ENCODE assay signal across 8 mouse cellular contexts in genomic region chr6:91115863-91116243, GRCm38 (mm10). TPM values are rescaled to one million over a fixed set of nuclear protein-coding genes. Genes with fewer than 3 reads are reported as not detected.
DNase-seq lines count a peak whose midpoint lies in the region; ATAC-seq and TF ChIP-seq lines count a peak whose summit lies in the region.

No protein-coding gene starts in this region.

- peak overlapping the region; percentile 97 for H3K27ac ChIP-seq in bone marrow, adult 2 months (ENCODE audit: control insufficient read depth, insufficient read depth, low read depth, low read length, poor library complexity)
- H3K27ac ChIP-seq in hindbrain, embryonic 13.5 days: peak overlapping the region; percentile 94

- peak; percentile 20; the same call in 1 of the 2 replicates for TF ChIP-seq POLR2A in bone marrow, adult 2 months (IDR thresholded peaks at IDR 0.05; ENCODE audit: borderline replicate concordance, control insufficient read depth, low read depth, low read length)

- peak overlapping the region; percentile 58 for H3K4me3 ChIP-seq in bone marrow, adult 2 months (replicated peaks; ENCODE audit: control insufficient read depth, low read depth, low read length)
- peak overlapping the region; percentile 68 for H3K4me3 ChIP-seq in hindbrain, embryonic 13.5 days

- no peaks in the 10 kb centered on the region for H3K9me3 ChIP-seq in hindbrain, embryonic 13.5 days

- H3K4me1 ChIP-seq in bone marrow, adult 2 months (ENCODE audit: control insufficient read depth, insufficient read depth, low read length): peaks cover 12% of the 10 kb centered on the region
- peaks cover 37% of the 10 kb centered on the region for H3K4me1 ChIP-seq in hindbrain, embryonic 13.5 days (replicated peaks)

- peak overlapping the region; percentile 87 for H3K9ac ChIP-seq in hindbrain, embryonic 13.5 days

- no peak for TF ChIP-seq CTCF in bone marrow, adult 2 months (IDR thresholded peaks at IDR 0.05; ENCODE audit: control insufficient read depth, insufficient read depth, low read length)

- no peaks in the 10 kb centered on the region for H3K36me3 ChIP-seq in hindbrain, embryonic 13.5 days

- H3K4me2 ChIP-seq in hindbrain, embryonic 13.5 days: peak overlapping the region; percentile 79

- no peaks in the 10 kb centered on the region for H3K27me3 ChIP-seq in hindbrain, embryonic 13.5 days

- WGBS in bone marrow, adult 2 months: 3% methylated on average over 4 of the region's 4 CpGs
- 15% methylated on average over 4 of the region's 4 CpGs for WGBS in hindbrain, embryonic 13.5 days

- ATAC-seq in hindbrain, embryonic 13.5 days (ENCODE audit: low FRiP score): peak; percentile 4
- peak; percentile 41 for ATAC-seq in megakaryocyte, adult 5-6 weeks (ENCODE audit: poor library complexity, severe bottlenecking)

- peak; percentile 17 for DNase-seq in embryo, embryonic 10 days (ENCODE audit: low spot score)
- no peak for DNase-seq in embryo, embryonic 11 days
- no peak for DNase-seq in urinary bladder, adult 2 months (ENCODE audit: low spot score)
- DNase-seq in layer of hippocampus, postnatal 14 days (ENCODE audit: low spot score in 2 of 2): no peak
- no peak for DNase-seq in ovary, postnatal 14 days (ENCODE audit: low spot score)

RNA-seq across cellular contexts. Expression of gene Nup210, which starts 0.8 kb away (rescaled TPM):
- polyA plus RNA-seq in bone marrow, adult 2 months (2011; ENCODE audit: insufficient read depth, insufficient read length, low replicate concordance, missing spikeins): 58.4 and 111 TPM in 2 replicates
- polyA plus RNA-seq in hindbrain, embryonic 13.5 days (2015; fragmentation: Nextera tagmentation; extraction: Ambion mirVana): 17.0 and 17.4 TPM in 2 replicates
- total RNA-seq in megakaryocyte, adult 5-6 weeks (2015): 123 and 145 TPM in 2 replicates
- 124 and 148 TPM in 2 replicates for total RNA-seq in megakaryocyte, adult 5-6 weeks (2017)
- 1.3 and 2.8 TPM in 2 replicates for polyA plus RNA-seq in urinary bladder, adult 2 months (2012; rRNA removed)
- 10 to 100 TPM; 26.2 to 30.0 TPM for total RNA-seq in layer of hippocampus, postnatal 14 days (2021)

RNA-seq across cellular contexts. Expression of gene Hdac11, which starts 40.6 kb away (rescaled TPM):
- polyA plus RNA-seq in bone marrow, adult 2 months (2011; ENCODE audit: insufficient read depth, insufficient read length, low replicate concordance, missing spikeins): 5.9 and 7.6 TPM in 2 replicates
- 33.6 and 34.2 TPM in 2 replicates for polyA plus RNA-seq in hindbrain, embryonic 13.5 days (2015; fragmentation: Nextera tagmentation; extraction: Ambion mirVana)
- 0.27 and 0.80 TPM in 2 replicates for total RNA-seq in megakaryocyte, adult 5-6 weeks (2015)
- total RNA-seq in megakaryocyte, adult 5-6 weeks (2017): 0.16 and 0.37 TPM in 2 replicates
- 24.2 and 26.6 TPM in 2 replicates for polyA plus RNA-seq in urinary bladder, adult 2 months (2012; rRNA removed)
- total RNA-seq in layer of hippocampus, postnatal 14 days (2021): 100 to 1,000 TPM; 112 to 113 TPM
